Mouse (Mus musculus) hindbrain, embryonic 13.5 days (tissue): ENCODE results near the gene 1600014C10Rik. TPM values are rescaled to one million over a fixed set of nuclear protein-coding genes. Genes with fewer than 3 reads are reported as not detected.

Source experiments
- ATAC-seq: fragments of 200-750 bp; cut with Nextera tagmentation; 2 replicates; pipeline ENCODE4 v1.8.0; 2017; ENCODE audit warnings: moderate TSS enrichment; ENCODE audit not compliant: low FRiP score
- H3K27ac ChIP-seq: fragments of 300-500 bp; sonication (generic); 2 replicates; pipeline ENCODE4 v1.5.1; 2015; ENCODE audit warnings: inconsistent platforms, mild to moderate bottlenecking, moderate library complexity
- H3K27me3 ChIP-seq: fragments of 300-500 bp; sonication (generic); 2 replicates; pipeline ENCODE4 v1.6.1; 2015; ENCODE audit warnings: mild to moderate bottlenecking, inconsistent platforms
- H3K36me3 ChIP-seq: fragments of 300-500 bp; sonication (generic); 2 replicates; pipeline ENCODE4 v1.6.1; 2015; ENCODE audit warnings: mild to moderate bottlenecking, inconsistent platforms
- H3K4me1 ChIP-seq: fragments of 300-500 bp; sonication (generic); replicated peaks from 2 replicates; pipeline ENCODE4 v1.6.1; 2015; ENCODE audit warnings: inconsistent platforms
- H3K4me2 ChIP-seq: fragments of 300-500 bp; sonication (generic); 2 replicates; pipeline ENCODE4 v1.6.1; 2015; ENCODE audit warnings: inconsistent platforms, mild to moderate bottlenecking, moderate library complexity
- H3K4me3 ChIP-seq: fragments of 300-500 bp; sonication (generic); 2 replicates; pipeline ENCODE4 v1.5.1; 2015; ENCODE audit warnings: mild to moderate bottlenecking, inconsistent platforms
- H3K9ac ChIP-seq: fragments of 300-500 bp; sonication (generic); 2 replicates; pipeline ENCODE4 v1.6.1; 2015; ENCODE audit warnings: mild to moderate bottlenecking, inconsistent platforms
- H3K9me3 ChIP-seq: fragments of 300-500 bp; sonication (generic); 2 replicates; pipeline ENCODE4 v1.6.1; 2016; ENCODE audit warnings: inconsistent platforms
- whole genome bisulfite sequencing: fragments of 180-500 bp; shearing (Covaris S2); methylation state at CpG from one replicate; pipeline ENCODE4 v1.1.7; 2015; 5-methylcytosine and 5-hydroxymethylcytosine counted together
- polyA plus RNA-seq: library from polyadenylated mRNA; unstranded; fragments of >200 nt; fragmentation: Nextera tagmentation; extraction: Ambion mirVana; gene quantifications from 2 replicates; pipeline ENCODE4 v1.2.1, GENCODE M21; 2015

The 1600014C10Rik gene
- polyA plus RNA-seq, 1 experiment from 2014 or later: 26.1 TPM

DNA sequence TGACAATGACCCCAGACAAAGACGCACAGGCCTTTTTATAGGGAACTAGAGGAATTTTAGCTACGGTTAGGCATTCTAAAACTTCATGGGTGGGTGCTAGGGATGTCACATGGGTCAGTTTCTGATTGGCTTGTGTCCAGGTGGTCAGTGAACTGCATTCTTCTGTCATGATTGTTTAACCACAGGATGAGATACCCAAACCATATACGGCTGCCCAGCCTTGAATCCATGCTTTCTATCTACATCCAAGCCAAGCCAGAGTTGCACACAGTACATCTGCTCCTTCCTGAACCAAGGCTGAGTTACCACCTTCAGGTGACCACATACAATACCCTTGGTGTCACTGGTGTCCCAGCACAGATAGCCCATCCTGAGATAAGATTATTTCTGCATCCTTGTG is 23.5 kb downstream of the 1600014C10Rik start:
- H3K4me3 ChIP-seq: no peak overlapping the region
- no peaks in the 10 kb centered on the region for H3K36me3 ChIP-seq
- H3K4me2 ChIP-seq: no peak overlapping the region
- ATAC-seq: no peak
- H3K4me1 ChIP-seq: no peaks in the 10 kb centered on the region
- no peaks in the 10 kb centered on the region for H3K9me3 ChIP-seq
- no peak overlapping the region for H3K9ac ChIP-seq
- 83% methylated on average over 3 of the region's 3 CpGs for WGBS
- no peak overlapping the region for H3K27ac ChIP-seq
- no peaks in the 10 kb centered on the region for H3K27me3 ChIP-seq

DNA sequence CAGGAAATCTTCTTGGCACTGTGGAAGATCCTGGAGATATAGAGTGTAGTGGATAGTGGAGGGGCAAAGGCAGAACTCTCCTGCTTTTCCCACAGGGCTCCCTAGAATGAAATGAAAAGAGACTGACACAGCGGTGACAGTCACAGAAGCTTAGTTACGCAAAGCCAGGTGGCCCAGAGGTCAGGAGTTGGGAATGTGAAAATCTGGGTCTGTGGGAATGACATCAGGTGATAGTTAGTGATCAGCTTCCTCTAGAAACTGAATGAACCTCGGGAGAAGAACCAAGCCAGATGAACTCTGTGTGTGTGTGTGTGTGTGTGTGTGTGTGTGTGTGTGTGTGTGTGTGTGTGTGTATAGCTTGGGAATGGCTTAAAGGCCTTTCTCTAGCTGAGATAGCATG is 26.0 kb downstream of the 1600014C10Rik start:
- Histone ChIP-seq H3K4me3 (no peak overlapping the region), H3K9ac (no peak overlapping the region), H3K27ac (no peak overlapping the region), H3K36me3 (no peaks in the 10 kb centered on the region), H3K27me3 (no peaks in the 10 kb centered on the region), H3K4me1 (no peaks in the 10 kb centered on the region), H3K9me3 (no peaks in the 10 kb centered on the region), H3K4me2 (no peak overlapping the region)
- ATAC-seq: no peak
- 72% methylated on average over 3 of the region's 3 CpGs for WGBS

DNA sequence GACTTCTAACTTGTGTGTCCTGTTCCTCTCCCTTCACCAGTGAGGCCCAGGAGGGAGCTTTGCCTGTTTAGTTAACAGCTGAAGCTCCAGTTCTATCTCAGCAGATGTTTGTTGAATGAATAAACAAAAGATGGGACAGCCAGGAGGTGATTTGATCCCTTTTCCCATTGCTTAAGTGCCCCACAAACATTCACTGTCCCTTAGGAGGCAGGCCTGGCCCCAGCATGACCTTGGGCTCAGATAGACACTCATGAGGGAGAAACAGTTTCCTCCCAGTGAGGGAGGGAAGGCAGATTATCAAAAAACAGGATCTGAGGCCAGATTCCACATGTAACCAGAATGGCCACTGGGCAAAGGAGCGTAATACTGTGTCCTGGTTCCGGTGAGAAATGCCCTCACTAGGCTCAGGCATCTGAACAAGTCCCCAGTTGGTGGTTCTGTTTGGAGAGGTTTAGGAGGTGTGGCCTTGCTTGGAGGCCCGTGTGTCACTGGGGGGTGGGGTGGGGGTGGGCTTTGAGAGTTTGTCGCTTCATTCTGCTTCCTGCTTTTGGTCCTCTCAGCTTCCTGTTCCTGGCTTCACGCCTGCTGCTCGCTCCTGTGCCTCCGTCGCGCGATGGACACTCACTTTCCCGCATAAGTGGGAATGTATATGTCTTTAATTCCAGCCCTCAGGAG is 26.6 kb downstream of the 1600014C10Rik start:
- H3K36me3 ChIP-seq: no peaks in the 10 kb centered on the region
- no peak for ATAC-seq
- H3K9ac ChIP-seq: no peak overlapping the region
- no peaks in the 10 kb centered on the region for H3K4me1 ChIP-seq
- H3K27ac ChIP-seq: no peak overlapping the region
- no peak overlapping the region for H3K4me2 ChIP-seq
- H3K4me3 ChIP-seq: no peak overlapping the region
- no peaks in the 10 kb centered on the region for H3K27me3 ChIP-seq
- no peaks in the 10 kb centered on the region for H3K9me3 ChIP-seq
- WGBS: 77% methylated on average over 11 of the region's 11 CpGs

DNA sequence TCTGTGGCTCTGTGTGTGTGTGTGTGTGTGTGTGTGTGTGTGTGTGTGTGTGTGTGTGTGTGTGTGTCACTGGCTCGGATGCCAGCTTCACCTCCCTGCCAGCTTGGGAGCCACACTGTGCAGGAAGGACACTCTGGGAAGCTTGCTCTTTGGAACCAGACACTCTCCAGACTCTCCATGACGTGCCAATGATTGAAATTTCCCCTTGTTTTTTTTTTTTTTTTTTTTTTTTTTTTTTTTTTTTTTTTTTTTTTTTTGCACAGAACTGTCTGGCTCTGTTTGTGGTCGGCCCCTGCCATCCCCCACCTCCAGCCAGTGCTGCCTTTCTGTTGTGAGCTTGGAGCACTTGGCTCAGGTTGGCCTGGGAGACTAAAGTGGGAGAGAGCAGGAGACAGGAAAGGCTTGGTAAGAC is 29.6 kb downstream of the 1600014C10Rik start:
- no peaks in the 10 kb centered on the region for H3K27me3 ChIP-seq
- no peak overlapping the region for H3K27ac ChIP-seq
- H3K9ac ChIP-seq: no peak overlapping the region
- ATAC-seq: no peak
- H3K9me3 ChIP-seq: no peaks in the 10 kb centered on the region
- H3K4me1 ChIP-seq: 0 out of 2 replicates have a peak, but pooled peaks cover 3% of the 10 kb centered on the region
- H3K36me3 ChIP-seq: no peaks in the 10 kb centered on the region
- H3K4me3 ChIP-seq: no peak overlapping the region
- H3K4me2 ChIP-seq: no peak overlapping the region
- 44% methylated on average over 2 of the region's 3 CpGs for WGBS

DNA sequence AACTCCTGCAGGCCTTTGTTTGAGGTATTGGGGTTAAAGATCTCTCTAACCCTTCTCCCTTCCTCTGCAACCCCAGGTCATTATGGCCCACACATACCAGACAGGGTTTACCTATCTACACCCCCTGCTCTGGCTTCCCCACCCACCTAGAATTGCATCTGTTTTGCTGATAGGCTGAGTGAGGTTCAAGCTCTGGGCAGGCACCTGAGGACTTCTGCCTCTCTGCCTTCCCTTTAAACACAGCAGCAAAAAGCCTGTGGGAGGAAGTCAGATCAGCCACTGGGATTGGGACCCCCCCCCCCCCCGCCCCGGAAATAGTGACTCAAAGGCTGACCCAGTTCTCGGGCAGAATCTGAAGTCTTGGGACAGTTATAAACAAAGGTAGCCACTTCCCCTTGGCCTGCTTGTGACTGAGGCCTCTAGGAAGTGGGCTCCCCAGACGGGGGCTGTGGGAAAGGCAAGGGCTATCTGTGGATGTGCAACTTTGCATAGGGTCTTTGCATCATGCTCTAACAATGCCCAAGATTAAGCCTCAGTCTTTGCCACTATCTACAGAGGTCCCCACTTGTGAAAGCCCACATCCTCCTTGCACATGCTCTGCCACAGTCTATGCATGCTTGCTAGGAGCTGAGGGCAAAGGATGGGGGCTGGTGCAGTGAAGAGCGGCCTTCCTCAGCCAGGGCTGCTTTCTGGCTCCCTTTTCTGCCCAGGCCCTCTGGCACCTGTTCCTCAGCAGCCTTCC is 31.6 kb downstream of the 1600014C10Rik start:
- Histone ChIP-seq H3K27me3 (no peaks in the 10 kb centered on the region), H3K4me3 (no peak overlapping the region), H3K36me3 (no peaks in the 10 kb centered on the region), H3K27ac (no peak overlapping the region), H3K4me1 (0 out of 2 replicates have a peak, but pooled peaks cover 3% of the 10 kb centered on the region), H3K9ac (no peak overlapping the region), H3K9me3 (no peaks in the 10 kb centered on the region), H3K4me2 (no peak overlapping the region)
- ATAC-seq: no peak
- 65% methylated on average over 5 of the region's 5 CpGs for WGBS

DNA sequence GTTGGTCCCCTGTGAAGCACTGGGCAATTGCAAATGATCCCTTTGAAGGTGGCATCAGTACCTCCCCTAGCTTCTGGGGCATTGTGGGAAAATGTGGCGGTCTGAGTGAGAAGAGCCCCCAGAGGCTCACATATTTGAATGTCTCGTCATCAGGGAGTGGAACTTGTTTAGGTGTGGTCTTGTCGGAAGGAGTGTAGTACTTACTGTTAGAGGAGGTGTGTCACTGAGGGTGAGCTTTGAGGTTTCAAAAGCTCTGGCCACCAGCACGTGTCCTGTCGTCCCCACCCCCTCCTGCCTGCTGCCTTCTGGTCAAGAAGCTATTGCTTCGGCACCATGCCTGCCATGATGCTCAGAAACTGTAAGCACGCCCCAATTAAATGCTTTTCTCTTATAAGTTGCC is 32.3 kb downstream of the 1600014C10Rik start:
- Histone ChIP-seq H3K9me3 (no peaks in the 10 kb centered on the region), H3K9ac (no peak overlapping the region), H3K4me2 (no peak overlapping the region), H3K36me3 (no peaks in the 10 kb centered on the region), H3K4me3 (no peak overlapping the region), H3K4me1 (0 out of 2 replicates have a peak, but pooled peaks cover 3% of the 10 kb centered on the region), H3K27me3 (no peaks in the 10 kb centered on the region), H3K27ac (no peak overlapping the region)
- WGBS: 74% methylated on average over 7 of the region's 7 CpGs
- ATAC-seq: no peak

DNA sequence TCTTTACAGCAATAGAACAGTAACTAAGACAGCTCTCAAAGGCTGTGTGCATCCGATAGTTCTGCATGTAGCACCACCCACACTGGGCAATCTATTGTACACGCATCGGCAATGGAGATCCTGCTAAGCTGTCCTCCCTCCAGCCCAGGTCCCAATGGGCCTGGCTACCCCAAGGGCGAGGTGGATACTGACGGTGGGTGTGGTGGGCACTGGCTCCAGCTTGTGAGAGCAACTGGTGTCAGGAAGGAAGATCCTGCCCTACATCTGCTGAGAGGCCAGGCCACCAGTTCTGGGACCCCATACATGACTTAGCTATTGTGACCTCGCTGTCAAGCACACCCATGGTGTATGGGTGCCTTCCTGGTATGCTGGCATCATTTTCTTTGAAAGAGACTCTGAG is 32.7 kb downstream of the 1600014C10Rik start:
- H3K4me1 ChIP-seq: 0 out of 2 replicates have a peak, but pooled peaks cover 3% of the 10 kb centered on the region
- H3K27me3 ChIP-seq: no peaks in the 10 kb centered on the region
- H3K9me3 ChIP-seq: no peaks in the 10 kb centered on the region
- no peak overlapping the region for H3K9ac ChIP-seq
- H3K27ac ChIP-seq: no peak overlapping the region
- H3K4me3 ChIP-seq: no peak overlapping the region
- H3K36me3 ChIP-seq: no peaks in the 10 kb centered on the region
- WGBS: 90% methylated on average over 6 of the region's 6 CpGs
- no peak for ATAC-seq
- H3K4me2 ChIP-seq: no peak overlapping the region

DNA sequence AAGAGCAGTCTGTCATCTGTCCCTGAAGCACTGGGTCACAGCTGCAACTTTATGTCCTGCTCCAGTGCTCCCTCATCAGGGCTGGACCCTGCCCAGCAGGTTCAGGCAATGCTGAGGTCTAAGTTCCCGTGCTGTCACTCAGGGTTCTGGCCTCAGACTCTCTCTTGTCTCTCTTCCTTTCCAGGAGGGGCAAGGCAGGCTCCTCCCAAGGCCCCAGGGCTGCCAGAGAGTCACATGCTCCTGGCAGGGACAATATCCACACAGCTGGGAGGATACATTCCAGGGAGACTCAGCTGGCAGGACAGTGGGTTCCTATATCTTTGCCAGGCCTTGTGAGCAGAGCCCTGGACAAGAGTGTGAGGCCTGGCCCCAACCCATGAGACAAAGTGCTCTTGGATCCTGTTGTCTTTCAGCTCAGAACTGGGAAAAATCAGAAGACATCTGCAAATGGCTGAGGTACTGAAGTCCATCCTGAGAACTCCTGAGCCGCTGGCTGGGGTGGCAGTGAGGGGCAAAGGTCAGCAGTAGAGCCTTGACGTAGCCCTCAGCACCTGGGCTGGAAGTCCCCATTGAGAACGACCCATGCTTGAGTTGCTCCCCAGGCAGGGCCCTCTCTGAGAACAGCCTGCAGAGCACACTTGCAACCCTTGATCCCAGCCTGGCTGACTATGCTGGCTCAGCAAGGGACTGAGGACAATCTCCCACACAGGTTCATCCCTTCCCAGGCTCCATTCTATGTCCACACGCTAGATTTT is 34.6 kb downstream of the 1600014C10Rik start:
- H3K27ac ChIP-seq: no peak overlapping the region
- H3K36me3 ChIP-seq: no peaks in the 10 kb centered on the region
- no peak overlapping the region for H3K4me2 ChIP-seq
- no peak overlapping the region for H3K9ac ChIP-seq
- no peaks in the 10 kb centered on the region for H3K27me3 ChIP-seq
- no peak for ATAC-seq
- no peaks in the 10 kb centered on the region for H3K9me3 ChIP-seq
- 64% methylated on average over 5 of the region's 5 CpGs for WGBS
- 0 out of 2 replicates have a peak, but pooled peaks cover 3% of the 10 kb centered on the region for H3K4me1 ChIP-seq
- no peak overlapping the region for H3K4me3 ChIP-seq

DNA sequence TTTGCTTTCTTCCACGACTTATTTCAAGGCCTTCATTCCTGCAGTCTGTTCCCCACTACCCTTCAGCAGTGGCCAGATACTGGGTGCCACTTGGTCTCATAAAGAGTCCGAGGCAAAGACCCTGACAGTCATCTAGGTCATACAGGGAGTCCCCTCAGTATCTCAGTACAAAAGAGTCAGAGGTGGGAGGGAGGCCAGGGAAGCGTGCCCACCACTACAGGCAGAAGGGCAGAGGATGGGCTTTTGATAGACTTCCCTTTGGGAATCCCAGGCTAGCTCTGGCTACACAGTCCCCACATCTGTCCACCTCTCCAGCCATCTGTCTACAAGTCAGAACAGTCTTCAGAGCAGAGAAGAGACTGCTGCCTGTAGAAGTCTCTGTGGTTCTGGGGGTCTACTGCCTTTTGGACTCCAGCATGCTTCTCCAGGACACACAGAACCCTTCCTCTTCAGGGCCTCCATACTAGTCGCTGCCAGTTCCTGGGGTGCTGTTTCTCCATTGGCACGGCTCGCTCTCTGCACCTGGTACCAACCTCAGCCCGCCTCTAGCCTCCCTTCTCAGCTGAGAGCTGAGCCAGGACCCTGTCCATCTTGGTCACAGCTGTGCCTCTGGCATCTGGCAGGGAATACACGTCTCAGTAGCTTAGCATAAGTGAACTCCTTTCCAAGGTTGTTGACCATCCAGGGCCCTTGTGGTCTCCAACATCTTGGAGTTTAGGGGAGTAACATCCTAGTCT is 35.8 kb downstream of the 1600014C10Rik start:
- no peak overlapping the region for H3K9ac ChIP-seq
- no peaks in the 10 kb centered on the region for H3K27me3 ChIP-seq
- H3K4me2 ChIP-seq: no peak overlapping the region
- no peak for ATAC-seq
- no peaks in the 10 kb centered on the region for H3K36me3 ChIP-seq
- no peak overlapping the region for H3K27ac ChIP-seq
- no peak overlapping the region for H3K4me3 ChIP-seq
- H3K4me1 ChIP-seq: 0 out of 2 replicates have a peak, but pooled peaks cover 3% of the 10 kb centered on the region
- WGBS: 79% methylated on average over 8 of the region's 8 CpGs
- H3K9me3 ChIP-seq: no peaks in the 10 kb centered on the region

DNA sequence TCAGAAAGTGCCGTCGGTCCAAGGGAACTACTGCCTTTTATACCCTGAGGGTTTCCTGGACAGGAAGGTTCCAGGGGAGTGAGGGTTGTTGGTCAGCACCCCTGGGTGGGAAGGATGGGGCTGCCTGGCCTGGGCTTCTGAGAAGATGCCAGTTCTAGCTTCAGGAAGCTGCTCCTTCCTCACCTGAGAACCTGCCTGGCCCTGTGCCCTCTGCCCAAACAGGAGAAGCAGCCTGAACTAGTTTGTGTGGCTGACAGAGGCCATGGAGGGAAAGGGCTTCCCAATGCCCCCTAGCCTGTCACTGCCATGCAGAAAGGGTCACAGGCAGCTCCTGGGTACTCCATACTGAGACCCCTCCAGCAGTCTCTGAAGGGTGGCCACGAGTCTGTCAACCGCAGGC is 36.5 kb downstream of the 1600014C10Rik start:
- Histone ChIP-seq H3K4me1 (0 out of 2 replicates have a peak, but pooled peaks cover 3% of the 10 kb centered on the region), H3K9me3 (no peaks in the 10 kb centered on the region), H3K9ac (no peak overlapping the region), H3K27ac (no peak overlapping the region), H3K4me3 (no peak overlapping the region), H3K4me2 (no peak overlapping the region), H3K27me3 (no peaks in the 10 kb centered on the region), H3K36me3 (no peaks in the 10 kb centered on the region)
- 91% methylated on average over 4 of the region's 4 CpGs for WGBS
- ATAC-seq: no peak

DNA sequence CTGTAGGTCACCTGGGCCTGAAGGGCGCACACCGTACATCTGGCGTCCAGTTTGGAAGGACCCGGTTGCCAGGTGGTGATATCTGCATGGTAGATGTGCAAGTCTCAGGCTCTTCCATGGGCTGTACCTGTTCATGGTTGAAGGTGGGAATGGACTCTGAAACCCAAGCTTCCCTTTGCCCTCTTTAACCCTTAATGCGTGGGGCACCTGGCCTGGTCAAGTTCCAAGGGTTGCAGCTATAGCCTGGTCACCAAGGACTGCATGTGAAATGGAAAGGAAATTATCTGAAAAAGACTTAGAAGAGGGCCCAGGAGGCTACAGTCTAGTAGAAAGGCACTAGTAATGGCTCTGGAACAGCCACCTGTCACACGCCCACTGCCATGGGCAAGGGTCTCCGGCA is 37.8 kb downstream of the 1600014C10Rik start:
- Histone ChIP-seq H3K4me1 (0 out of 2 replicates have a peak, but pooled peaks cover 3% of the 10 kb centered on the region), H3K27me3 (no peaks in the 10 kb centered on the region), H3K9ac (no peak overlapping the region), H3K4me2 (no peak overlapping the region), H3K27ac (no peak overlapping the region), H3K4me3 (no peak overlapping the region), H3K9me3 (no peaks in the 10 kb centered on the region), H3K36me3 (no peaks in the 10 kb centered on the region)
- ATAC-seq: no peak
- WGBS: 97% methylated on average over 7 of the region's 7 CpGs
